Mouse (Mus musculus) right cerebral cortex, adult 2 months (tissue): ENCODE data around the gene Cd28.
A peak's percentile ranks its signal among the peaks of the same experiment; 100 is the strongest.

Experiments used
- DNase-seq, 2 experiments: peaks; one replicate each; pipeline ENCODE4 v3.0.0; 2021 to 2022; ENCODE audit warnings: low spot score in 2 of 2

Cd28 gene

DNA sequence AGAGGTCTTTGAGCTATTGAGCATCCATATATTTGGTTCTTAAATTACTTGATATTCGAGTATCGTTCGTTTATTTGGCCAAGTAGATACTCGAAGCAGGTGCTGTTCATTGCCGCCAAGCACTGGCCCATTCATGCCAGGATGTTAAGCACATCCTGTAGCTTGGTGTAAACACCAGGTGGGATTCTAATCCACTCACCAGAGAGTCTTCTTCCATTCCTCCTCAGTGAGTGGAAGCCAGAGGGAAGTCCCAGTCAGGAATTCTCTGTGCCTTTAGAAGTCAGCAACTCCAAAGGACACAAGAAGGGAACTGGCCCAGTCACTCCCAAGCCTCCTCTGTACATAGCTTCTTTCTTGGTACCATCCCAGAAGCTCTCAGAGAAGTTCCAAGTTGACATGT lies at the start of gene Cd28:
TSS of gene Cd28 (plus strand) at position 234 of the 400 bp plus-strand sequence.
- no peak for DNase-seq

DNA sequence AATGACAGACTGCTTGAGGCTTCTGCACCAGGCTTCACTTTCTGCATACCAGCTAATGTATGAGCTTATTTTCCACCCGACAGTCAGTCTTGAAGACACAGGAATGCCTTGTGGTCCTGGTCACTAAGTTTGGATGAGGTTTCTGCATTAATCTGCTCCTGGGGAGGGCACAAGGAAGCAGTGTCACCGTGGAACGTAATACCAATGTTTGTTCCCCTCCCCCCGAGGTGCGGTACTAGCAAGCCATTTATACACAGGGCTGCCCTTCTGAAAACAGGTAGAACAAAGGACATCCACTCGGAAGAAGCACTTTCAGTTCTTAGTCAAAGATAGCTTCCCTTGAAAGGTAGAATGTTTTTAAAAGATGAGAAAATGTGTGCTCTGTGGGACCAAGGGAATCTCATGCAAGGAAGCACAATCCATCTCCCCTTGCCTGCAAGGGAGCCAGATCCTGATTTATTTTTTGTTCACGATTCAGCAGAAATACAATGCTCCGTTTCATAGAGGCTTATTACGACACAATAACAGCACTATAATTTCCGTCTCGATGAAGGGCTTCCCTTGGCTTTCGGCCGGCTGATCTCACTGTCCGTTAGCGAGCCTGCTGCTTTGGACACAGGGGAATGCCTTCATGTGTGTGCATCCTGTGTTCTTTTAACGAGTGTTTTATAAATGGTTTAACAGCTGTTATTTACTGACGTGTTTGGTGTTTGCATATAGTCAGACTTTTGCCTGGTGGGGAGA lies 48.6 kb upstream of the Cd28 start:
- peak; percentile 14 to 29 for DNase-seq

DNA sequence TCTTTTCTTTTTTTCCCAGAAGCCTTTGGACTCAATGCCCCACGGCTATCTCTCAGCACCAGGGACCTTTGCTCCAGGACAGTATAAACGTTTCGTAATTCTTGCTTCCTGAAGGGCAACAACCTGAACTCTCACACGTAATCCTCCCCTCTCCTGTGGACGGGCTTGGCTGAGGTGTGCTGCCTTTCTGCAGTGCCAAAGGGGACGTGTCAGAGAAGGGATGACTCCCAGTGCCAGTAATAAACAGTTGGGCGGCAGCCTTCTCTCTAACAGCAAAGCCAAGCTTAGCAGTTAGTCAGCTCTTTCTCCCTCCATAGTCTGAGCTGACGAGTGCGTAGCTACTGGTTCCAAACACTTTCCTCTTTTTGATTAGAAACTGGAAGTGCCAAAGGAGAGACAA lies 47.6 kb upstream of the Cd28 start:
- DNase-seq = no peak

DNA sequence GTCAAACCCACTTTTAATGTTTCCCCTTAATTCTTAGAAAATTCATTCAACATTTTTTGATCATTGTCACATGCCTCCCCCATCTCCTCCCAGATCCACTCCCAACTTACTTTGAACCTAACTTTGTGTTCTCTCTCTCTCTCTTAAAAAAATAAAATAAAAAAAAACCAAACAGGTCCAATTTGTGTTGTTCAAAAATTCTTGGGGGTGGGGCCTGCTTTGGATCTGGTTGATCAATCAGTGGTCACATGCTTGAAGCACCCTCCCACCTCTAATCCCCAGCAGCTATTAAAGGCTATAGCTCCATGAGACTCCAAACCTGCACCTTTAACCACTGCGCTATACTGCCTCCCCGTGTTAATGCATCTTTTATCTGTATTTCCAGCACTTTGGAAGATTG lies 46.9 kb upstream of the Cd28 start:
- no peak for DNase-seq

DNA sequence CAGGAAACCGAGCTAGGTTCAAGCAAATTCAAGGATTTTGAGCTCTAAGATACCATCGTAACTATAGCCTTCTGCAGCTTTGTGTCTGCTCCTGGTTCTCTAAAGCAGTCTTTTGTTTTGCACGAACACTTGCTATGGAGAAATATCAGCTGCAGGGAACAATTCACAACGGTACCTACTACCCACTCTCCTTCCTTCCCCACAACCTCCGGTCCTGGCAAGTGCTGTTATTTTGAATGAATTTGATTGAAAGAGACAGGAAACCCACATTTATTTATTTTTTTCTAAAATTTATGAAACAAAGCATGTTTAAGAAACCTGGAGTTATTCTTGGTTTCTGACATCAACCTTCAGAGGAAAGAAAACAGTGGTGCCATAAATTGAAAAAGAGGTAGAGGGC lies 46.4 kb upstream of the Cd28 start:
- DNase-seq = no peak

DNA sequence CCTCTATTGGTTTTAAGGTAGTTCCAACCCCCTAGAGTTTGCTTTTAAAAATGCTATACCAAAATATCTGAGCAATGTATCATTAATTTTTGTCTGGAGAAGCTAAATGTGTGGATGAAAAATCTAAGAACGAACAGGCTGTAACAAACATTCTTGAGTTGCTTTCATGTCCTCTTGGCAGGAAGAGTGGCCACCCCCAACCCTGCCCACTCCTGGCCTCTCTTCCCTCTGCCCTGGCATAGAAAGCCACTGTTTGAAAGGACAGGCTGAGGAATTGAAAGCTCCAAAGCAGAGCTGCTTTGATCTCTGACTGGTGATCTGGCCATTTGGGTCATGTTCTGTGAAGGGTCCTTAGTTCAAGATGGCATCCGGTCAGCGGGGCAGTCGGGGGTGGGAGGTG lies 32.8 kb upstream of the Cd28 start:
- no peak for DNase-seq

DNA sequence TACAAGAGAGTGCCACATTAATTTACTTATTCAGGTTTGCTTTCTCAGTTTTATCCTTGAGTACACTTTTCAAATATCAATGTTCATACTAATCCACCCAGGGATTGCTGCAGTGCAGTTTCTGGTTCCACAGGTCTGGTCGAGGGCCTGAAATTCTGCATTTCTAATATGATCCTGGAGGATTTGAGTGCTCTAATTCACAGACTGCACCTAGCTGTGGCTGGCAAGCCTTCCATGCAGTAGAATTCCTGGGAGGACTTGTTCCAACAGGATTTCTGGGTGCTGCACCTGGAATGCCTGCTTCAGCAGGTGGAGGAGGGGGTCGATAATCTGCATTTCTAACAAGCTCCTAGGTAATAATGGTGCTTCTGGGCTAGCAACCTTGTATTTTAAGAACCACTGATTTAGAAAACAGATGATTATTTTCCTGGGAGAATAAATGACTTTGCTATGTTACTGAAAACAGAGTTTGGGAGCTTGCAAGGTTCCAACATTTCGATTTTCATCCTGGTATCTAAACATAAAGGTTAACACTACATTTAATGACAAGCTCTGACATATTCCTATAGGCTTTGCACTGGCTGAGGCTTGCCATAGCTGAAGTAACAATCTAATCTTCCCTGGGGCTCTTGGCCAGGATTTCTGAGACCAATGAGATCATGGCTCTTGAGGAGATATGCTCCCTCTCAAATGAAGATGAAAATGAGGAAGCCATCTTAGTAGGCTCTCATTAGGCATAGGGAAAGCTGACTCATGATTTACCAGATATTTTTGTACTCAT lies 20.3 kb upstream of the Cd28 start:
- no peak for DNase-seq

DNA sequence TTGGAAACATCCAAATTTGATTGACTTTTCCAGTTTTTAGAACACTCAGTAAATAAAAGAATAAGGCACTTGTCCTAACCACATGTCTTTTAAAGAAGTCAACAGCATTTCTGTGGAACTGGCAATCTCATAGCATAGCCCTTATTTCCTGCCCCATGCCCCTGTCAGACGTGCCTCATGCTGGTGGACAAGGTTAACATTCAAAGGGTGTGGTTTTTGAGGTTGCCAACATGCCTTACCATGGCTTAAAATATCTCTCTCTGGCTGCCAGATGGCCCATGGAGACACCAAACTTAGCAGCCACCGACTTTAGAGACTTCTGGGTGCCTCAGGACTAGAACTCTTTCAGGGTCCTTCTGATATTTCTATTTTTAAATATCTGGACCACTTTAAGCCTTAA lies 14.0 kb upstream of the Cd28 start:
- DNase-seq = no peak

DNA sequence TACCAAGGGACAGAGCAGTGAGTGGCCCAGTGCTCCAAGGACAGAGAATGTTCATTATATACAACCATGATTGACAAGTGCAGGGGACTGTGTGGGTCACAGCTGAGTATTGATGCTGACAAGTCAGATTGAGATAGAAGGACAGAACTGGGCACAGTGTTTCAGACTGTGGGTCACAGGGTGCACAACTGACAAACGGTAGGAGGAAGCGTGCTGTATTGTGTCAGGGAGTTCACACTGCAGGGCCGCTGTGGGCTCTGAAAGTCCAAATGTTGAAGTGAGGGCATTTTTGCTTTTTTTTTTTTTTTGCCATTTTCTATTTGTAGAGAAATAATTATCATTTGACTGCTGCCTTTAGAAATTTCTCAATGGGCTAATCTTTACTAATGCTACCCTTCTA lies 3.4 kb upstream of the Cd28 start:
- no peak for DNase-seq

DNA sequence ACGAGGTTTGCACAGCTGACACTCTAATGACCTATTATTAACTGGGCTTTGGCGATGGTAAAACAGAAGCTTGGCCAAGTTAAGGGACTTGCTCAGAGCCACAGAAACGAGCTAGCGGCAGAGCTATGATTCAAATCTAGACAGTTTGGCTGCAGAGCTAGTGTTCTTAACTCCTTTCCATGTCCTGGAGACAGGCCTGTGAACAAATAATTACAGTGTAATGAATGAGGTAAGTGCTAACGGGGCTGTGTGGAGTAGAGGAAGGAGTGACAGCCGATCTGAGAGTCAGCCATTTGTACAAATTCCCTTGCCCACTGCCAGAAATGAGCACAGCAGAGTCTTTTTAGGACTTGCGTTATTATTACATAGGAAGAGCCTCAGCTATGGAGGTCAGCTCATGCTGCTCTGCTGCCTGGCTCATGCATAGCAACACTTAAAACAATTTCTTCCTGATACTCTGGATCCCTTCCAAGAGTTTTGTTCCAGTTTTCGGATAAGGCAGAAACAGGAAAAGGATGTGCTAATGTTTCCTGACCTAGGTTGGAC lies 876 bp upstream of the Cd28 start:
- DNase-seq = no peak

DNA sequence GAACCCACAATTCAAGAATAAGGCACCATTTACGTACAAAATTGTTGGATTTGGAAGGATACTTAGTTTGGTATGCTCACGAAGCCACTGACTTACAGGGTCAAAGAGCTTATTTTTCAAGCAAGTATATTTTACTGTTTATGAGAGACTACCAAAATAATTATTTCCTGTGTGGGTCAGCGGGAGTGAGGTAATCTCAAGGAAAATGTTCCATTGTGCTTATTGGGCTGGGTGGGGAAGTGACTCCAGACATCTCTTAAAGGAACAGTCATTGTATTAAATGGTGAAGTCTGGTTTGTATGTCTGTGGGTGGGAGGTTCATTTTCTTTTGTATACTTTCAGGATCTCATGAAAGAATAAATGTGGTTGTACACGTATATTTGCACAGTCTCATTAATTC lies 2.0 kb downstream of the Cd28 start:
- no peak for DNase-seq

DNA sequence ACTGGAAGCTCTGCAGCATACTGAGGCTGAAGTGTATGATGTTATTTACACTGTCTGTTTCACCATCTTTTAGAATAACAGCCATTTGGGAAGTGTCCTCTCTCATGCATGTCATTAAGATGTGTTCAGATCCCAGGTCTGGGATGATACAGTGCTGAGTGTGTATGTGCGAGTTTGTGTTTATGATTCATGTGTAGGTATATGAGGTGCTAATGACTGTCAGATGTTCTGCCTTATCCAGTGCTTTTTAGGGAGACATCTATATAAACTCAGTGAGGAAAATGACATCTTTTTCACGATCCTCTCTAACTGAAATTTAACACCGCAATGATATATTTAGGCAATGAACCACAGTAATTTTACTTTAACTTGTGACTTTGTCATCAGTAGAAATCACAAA lies 7.0 kb downstream of the Cd28 start:
- no peak for DNase-seq

DNA sequence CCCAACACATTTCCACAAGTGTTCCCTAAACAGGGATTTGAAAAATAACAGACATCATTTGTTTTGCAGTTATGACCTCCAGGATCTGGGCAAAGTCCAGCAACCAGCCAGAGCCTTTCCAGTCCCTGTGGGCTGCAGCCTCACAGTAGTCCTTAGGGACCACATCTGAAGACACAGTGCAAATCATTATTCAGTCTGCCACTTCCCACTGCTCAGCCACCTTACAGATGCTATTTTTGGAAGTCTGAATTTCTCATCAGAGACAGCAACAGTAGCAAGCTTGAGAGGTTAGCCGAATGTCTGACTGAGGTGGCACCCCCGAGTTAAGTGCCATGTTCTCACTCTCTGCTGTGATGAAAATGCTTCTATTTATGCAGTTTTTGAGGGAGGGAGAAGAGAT lies 15.3 kb downstream of the Cd28 start:
- no peak for DNase-seq

DNA sequence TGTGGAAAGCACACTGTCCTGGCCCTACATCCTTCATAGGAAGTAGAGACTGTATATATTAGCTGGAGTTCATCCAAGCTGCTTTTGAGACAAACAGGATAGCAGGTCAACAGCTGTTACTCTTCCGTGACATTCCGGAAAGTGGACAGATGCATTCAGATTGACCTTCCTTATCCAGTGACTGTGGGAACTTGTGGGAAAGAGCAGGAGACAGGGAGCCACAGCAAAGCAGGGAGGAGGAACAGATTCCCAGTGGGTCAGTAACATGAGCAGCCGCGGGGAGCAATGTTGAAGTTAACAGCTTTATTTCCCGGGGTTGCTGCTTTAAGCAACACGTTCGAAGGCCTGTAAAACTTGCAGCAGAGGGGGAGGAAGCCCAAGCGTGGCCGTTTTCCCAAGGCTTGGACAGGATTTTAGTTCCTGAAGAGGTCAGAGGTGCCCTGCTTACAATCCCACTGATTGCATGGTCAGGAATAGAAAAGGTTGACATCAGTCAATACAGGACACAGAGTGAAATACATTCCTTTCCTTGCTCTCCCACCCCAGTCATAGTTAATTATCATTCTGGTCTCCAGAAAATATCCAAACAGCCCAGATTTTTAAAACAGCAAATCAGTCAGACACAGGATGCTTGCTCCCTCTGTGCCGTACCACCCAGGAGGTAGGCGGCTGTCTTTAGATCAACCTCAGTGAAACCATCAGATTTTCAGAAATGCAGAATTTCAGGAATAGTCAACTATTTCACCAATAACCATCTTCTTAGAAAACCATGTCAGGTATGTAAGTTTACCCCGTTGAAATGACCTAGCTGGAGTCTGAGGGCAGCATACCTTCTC lies 18.7 kb downstream of the Cd28 start:
- DNase-seq = no peak

DNA sequence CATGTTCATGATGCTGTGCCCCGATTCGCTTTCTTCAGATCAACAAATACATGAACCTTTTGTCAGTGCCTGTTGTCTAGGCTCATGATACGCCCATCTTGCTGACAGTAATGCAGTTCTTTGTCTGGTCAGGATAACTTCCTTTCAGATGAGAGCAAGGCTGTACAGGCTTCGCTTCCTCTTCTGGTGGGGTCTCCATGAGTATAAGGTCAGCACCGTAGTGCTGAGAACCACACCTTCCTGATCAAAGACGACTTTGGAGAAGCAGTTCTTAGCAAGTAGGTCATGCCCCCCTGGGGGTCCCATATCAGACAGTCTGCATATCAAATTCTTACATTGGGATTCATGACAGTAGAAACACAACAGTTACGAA lies 19.3 kb downstream of the Cd28 start:
- DNase-seq = no peak

DNA sequence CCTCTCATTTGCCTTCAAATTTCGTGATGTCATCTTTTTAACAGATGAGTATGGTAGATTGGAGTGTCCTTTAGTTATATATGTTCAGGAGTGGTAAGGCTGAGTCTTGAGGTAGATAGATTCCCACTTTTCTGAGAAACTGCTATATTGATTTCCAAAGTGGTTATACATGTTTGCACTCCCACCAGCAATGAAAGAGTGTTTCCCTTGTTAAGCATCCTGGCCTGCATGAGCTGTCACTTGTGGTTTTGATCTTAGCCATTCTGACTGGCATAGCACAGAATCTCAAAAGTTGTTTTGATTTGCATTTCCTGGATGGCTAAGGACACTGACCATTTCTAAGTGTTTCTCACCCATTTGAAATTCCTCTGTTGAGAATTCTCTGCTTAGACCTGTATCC lies 27.7 kb downstream of the Cd28 start:
- DNase-seq = no peak

DNA sequence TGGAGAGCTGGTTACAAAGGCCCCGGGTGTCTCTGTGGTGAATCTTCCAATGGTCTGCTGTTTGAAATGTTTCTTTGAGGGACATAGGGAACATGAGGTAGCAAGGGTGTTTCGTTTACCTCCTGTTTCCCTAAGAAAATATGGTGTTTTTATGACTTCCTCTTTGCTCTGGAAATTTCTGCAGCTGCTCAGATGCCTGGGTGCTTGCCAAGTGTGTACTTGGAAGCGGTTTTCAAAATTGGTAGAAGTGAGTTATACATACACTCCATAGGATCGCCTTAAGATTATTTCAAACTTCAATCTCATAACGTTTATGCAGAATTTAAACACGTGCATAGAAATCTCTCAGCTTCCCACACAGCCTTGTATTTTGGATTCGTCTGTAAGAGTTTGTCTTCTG lies 29.1 kb downstream of the Cd28 start:
- DNase-seq = peak; percentile 26 to 59

DNA sequence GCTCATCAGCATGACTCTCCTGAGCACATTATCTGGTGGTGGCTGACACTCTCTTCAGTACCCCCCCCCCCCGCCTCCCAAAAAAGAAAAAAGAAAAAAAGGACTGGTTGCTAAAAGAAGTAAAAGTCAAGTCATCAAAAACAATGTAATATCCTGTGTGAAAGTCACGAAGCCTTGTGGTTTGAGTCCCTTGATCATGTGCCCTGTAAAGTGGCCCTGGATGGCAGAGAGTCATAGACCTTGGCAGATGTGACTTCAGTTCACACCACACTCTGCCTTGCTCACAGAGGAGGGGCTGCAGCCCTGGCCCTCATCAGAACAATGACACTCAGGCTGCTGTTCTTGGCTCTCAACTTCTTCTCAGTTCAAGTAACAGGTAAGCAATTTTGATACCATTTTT lies 29.6 kb downstream of the Cd28 start:
- no peak for DNase-seq

DNA sequence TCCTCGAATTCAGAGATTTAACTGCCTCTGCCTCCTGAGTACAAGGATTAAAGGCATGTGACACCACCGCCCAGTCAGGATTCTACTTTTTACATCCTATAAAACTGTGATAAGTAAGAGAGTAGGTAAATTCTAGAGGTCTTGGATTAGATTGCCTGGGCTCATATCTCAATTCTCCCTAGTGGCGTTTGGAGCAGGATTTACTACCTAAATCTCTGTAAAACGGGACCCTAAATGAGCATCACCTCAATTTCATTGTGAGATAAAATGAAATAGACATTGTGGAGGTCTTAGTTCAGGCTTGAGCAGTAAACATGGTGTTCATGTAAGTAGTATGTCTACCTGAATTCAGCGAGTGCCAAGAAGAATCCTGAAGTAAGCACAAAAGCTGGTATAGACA lies 30.3 kb downstream of the Cd28 start:
- DNase-seq = no peak

DNA sequence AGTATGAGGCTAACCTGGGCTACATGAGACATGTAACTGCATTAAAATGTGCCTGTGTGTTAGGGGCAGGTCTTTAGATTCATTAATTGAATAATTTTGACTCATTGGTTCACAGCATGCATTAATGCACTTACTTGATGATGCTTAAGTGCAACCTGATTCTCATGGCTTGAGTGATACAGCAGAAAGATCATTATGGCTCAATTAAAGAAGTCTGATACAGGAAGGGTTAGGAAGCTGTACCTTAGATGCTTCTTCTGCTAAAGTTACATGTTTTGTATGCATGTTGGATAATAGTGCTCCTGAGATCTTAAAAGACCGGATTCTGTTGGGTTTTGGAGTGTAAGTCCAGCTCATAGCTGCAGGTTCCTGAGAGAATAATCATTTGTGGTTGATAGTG lies 31.7 kb downstream of the Cd28 start:
- no peak for DNase-seq

DNA sequence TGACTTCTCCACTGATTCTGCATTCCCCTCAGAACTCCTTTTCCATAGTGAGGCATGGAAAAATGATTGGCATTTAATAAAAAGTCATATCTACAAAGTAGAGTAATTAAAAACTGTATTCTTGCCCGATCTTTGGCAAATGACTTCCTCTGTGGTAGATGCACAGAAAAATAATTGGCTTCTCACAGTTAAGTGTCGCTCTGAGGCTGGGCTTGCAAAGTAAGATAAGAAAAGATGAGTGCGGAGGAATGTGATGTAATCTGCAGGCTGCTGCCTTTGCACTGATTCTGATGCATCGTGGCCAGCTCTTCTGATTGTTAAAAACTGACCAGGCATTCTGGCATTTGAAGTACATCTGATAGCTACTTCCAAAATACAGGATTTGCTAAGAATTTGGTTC lies 32.3 kb downstream of the Cd28 start:
- no peak for DNase-seq

DNA sequence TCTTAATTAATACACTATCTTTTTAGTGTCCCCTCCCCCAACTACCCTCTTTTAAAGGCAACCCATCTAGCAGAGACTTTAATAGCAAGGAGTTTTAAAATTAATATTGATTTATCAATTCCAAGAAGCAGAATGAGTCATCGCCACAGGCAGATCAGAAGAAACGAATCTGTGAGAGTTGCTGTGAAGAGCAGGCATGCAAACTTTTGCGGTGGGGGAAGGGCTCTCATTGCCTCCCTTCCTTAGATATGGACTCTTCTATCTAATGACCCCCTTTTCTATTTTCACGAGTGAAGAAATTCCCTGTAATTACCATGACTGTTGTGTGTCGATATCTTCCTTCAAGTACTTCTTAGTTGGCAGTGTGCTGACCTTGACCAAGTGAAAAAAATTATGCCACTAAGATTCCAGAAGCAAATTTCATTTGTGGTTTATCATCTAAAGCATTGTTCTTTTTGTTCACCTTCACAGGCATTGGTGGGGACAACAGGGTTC lies 32.8 kb downstream of the Cd28 start:
- DNase-seq = no peak
